Mouse (Mus musculus): ENCODE results near the gene Begain.

Begain gene

GRCm38 (mm10) chr12:109053020-109053806, 14.8 kb downstream of the Begain start:
- DNase-seq (ENCODE audit: low spot score in 2 of 2), result no peak

GRCm38 (mm10) chr12:109049949-109050348, 18.1 kb downstream of the Begain start:
- DNase-seq (ENCODE audit: low spot score in 2 of 2), result no peak

DNA sequence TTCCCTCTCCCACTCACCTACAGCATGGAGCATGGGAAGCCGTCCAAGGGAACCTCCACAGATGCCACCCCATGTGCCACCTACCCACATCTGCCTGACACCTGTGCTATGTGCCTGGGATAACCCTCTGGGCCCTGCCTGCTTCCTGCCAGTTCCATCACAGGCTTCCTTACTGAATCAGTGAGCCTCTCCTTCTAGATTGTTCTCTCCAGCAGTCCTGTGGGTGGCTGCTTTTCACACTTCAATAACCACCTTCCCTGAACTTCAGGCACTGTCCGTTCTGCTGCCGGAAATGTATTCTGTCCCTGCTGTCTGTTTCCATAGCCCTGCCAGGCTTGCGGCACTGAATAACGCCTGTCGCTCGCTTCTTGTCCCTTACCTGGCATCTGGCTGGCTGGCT, 22.4 kb downstream of the Begain start:
- no peak for DNase-seq (ENCODE audit: low spot score in 2 of 2)

DNA sequence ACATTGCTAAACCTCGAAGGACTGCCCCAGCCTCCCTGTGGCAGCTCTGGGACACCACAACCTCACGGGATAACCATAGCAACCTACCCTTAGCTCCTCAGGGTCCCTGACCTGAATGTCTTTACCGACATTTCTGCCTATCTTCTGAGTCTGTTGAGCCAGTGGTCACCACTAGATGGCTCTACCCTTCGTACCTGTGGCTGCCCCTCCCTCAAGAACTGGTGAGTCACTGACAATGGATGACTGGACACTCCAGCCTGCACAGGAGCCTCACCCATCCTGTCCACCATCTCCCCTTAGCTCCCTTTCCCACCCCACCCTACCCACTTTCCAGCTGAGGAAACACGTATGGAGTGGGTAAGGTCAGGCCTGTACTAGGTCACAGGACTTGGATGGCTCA, 23.5 kb downstream of the Begain start:
- no peak for DNase-seq (ENCODE audit: low spot score in 2 of 2)

DNA sequence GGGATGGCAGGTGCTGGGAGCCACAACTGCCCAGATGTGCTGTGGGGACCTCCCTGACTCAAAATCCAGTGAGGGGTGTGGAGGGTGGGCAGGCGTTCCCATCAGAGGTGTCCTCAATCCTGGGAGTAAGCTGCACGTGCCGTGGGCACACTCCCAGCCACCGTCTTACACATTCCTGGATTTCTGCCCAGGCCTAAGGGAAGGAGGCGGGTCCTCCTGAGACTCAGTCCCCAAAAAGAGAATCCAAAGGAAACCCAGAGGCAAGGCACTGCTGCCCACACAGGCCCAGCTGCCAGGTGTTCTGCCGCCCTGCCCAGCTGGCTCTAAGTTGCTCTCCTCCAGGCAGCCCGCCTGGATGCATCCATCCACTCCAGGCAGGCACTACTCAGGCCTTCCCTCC, 28.7 kb downstream of the Begain start:
- no peak for DNase-seq (ENCODE audit: low spot score in 2 of 2)

- no peak for DNase-seq (ENCODE audit: low spot score in 2 of 2)
Measured at GRCm38 (mm10) chr12:109038179-109038819, 29.7 kb downstream of the Begain start.

DNA sequence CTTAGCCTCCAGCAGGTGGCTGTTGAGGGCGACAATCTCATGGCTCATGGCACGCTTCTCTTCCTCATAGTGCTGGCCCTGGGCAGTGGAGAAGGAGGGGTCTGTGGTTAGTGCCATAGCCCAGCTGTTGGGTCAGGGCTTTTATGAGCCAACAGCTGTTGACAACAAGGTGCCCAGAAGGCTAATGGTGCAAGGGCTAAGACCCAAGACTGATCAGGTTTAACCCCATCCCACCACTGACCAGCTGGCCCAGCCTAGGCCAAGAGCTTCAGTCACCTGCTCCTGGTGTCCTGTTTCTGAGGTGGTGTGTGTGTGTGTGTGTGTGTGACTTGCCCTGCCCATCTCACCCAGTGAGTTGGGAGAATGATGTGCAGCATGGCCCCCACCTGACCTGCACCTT, 31.0 kb downstream of the Begain start:
- DNase-seq (ENCODE audit: low spot score in 2 of 2), result no peak

DNA sequence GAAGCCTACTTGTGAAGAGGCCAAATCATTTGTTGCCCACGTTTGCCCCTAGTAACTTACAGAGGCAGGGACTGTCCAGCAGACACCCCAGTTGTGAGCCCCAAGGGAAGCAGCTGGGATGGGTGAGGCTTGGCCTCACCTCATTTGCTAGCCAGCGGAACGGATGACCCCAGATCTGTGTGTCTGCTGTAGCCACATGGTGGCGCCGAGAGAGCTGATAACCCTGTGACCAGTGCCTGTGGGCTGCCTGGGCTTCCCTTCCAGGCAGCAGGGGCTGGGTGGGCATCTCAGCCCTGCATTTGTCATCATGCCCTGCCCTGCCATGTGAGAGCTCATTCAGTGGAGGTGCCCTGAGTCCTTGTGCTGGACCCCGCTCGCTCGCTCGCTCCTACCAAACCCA, 44.2 kb downstream of the Begain start:
- DNase-seq (ENCODE audit: low spot score in 2 of 2), result no peak

DNA sequence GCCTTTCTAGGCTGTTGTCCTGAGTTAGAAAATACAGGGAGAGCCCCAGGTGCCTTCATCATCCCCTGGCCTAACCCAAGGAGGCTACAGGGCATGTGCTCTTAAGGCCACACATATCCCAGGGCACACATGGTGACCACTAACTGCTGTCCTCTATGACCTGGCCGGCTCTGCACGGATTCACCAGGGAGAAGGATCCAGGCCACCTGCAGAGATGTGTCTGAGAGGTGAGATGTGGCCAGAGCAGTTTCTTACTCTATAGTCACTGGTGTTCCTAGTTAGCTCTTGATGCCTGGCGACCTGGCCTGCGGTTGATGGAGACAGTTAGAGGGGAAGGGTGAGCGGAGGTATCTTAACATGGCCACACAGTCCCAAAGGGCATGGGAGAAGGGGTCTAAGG, 45.1 kb downstream of the Begain start:
- DNase-seq (ENCODE audit: low spot score in 2 of 2), result no peak

GRCm38 (mm10) chr12:109022181-109022691, 45.8 kb downstream of the Begain start:
- DNase-seq (ENCODE audit: low spot score in 2 of 2), result no peak

DNA sequence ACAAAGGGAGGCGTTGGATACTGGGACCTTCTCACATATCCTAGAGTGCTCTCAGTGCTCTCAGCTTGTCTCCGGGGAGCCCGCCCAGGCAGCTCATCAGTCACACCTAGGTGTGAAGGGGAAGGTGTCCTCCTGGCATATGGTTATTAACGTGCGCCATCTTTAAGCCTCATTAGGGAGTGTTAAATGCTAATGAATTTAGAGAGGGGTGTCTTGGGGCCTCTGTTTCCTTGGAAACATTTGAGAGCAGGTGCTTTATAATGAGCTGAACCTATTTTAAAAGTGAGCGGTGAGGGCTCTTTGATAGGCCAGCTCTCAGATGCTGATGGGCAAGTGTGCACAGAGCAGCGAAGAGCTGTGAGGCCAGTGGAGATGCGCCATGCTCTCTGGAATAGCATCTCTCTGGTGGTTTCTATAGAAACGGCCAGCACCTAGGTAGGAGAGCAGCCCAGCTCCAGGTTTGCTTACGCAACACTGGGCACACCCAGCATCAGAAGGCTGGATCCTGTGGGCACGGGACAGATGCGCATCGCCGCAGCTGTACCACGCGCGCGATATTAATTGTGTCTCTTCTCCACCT, 57.9 kb downstream of the Begain start:
- no peak for DNase-seq (ENCODE audit: low spot score in 2 of 2)

GRCm38 (mm10) chr12:109002978-109003377, 65.0 kb downstream of the Begain start:
- no peak for DNase-seq (ENCODE audit: low spot score in 2 of 2)

- DNase-seq (ENCODE audit: low spot score in 2 of 2), result no peak
Measured at GRCm38 (mm10) chr12:108997249-108997648, 70.8 kb downstream of the Begain start.

- DNase-seq (ENCODE audit: low spot score in 2 of 2), result no peak
Measured at GRCm38 (mm10) chr12:108995976-108996636, 71.9 kb downstream of the Begain start.

GRCm38 (mm10) chr12:108994436-108995031, 73.5 kb downstream of the Begain start:
- DNase-seq (ENCODE audit: low spot score in 2 of 2), result peak; percentile 34 to 48

- DNase-seq (ENCODE audit: low spot score in 2 of 2), result no peak
Measured at GRCm38 (mm10) chr12:108993046-108993445, 75.0 kb downstream of the Begain start.

GRCm38 (mm10) chr12:108990425-108990824, 77.6 kb downstream of the Begain start:
- DNase-seq (ENCODE audit: low spot score in 2 of 2), result no peak

DNA sequence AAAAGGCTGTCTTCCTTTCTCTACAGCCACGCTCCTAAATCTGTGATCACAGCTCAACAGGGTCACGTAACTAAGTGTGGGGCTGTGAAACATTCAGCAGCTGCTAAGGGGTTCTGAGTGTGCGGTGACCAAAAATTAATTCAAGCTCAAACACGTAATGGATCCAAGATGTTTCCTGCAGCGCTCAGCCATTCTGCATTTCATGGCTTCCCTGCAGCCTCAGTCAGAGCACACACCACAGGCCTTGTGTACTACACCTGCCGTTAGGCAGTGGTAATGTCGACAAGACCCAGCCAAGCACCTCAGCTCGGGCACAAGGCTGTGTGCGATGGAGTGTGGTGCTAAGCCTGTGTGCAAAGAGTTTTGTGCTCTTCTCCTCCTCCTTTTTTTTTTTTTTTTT, 80.6 kb downstream of the Begain start:
- DNase-seq (ENCODE audit: low spot score in 2 of 2), result no peak

GRCm38 (mm10) chr12:108985025-108985424, 83.0 kb downstream of the Begain start:
- DNase-seq (ENCODE audit: low spot score in 2 of 2), result no peak

DNA sequence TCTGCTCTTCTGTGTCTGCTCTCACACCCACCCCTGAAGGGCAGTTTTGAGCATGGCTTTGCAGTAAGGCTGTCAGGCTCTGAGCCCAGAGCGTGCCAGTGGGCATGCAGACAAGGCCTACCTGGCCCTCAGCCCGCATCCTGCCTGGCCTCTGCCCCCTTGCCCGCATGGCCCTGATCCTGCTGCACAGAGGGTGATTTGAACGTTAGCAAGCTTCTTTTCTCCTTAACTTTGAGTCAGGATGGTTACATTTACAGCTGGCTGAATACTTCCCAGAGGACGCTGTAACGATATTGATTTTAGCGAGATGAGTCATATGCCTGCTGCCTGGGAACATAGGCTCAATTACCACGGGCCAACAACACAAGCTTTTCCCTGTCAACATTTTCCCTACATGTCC, 83.5 kb downstream of the Begain start:
- no peak for DNase-seq (ENCODE audit: low spot score in 2 of 2)

DNA sequence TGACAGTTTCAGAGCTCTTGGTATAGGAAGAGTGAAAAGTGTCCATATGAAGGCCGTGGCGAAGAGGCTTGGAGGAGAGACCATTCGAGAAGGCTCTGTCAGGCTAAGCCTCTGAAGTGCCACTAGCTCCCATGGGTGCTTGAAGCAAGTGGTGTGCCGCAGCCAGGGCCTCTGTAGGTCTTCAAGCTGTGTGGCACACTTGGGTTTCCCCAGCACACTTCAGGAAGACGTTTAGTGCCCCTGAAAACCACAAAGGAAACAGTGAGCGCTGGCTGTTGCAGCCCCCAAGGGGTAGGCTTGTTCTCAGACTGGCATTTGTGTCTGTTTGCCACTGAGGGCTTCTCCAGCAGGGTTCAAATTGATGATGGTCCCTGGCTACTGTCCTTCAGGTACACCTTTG, 84.5 kb downstream of the Begain start:
- no peak for DNase-seq (ENCODE audit: low spot score in 2 of 2)

GRCm38 (mm10) chr12:108982684-108982960, 85.4 kb downstream of the Begain start:
- DNase-seq (ENCODE audit: low spot score in 2 of 2), result no peak

Data from frontal cortex, postnatal 10 days (tissue).